Mouse (Mus musculus) activated CD4-positive, CD25-positive, alpha-beta regulatory T cell, adult 4 months (primary cell): ENCODE measurements around the gene Obox3. TPM values are rescaled to one million over a fixed set of nuclear protein-coding genes. Genes with fewer than 3 reads are reported as not detected.
"Not testable (repeated sequence)": the region's sequence is repeated elsewhere in the genome, so short reads cannot be mapped to it uniquely, and the experiment has no call there.

Experiments
- ATAC-seq: one replicate; pipeline ENCODE4 v1.8.0; 2017
- polyA plus RNA-seq, 2 experiments: library from polyadenylated mRNA; unstranded; fragments of 100-300 nt; shearing (Covaris generic); gene quantifications; one replicate each; pipeline ENCODE4 v1.2.1; 2017

Obox3 gene
- not detected for polyA plus RNA-seq

- not testable (repeated sequence) for ATAC-seq
Measured at GRCm38 (mm10) chr7:15639802-15640201, at the start of gene Obox3. Gene Obox3, minus strand, starts transcription at chr7:15639902.

DNA sequence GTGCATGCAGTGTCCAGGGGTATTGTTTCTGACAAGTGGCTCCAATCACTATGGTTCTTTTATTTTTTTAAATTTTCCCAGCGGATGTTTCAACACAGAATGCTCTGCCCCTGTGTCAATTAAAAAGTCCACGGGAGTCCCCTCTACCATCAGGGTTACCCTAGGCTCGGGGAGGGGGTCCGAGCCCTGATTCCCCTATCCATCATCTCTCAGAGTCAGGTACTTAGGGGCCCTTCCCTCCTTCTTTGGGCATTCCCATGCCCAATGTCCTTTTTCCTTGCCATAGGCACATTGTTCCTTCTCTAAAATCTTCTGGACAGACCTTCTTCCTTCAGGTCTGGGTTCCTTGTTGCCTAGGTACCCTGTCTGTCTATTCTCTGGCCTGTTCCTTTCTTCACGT lies 130.3 kb downstream of the Obox3 start:
- not testable (repeated sequence) for ATAC-seq

Other genes with a start within 250 kb of the Obox3 start
- gene Obox5, start 110.2 kb upstream of the Obox3 start, polyA plus RNA-seq: not detected
- gene Obox6, start 199.8 kb upstream of the Obox3 start, polyA plus RNA-seq: not detected
- not detected for gene Crx, start 240.1 kb upstream of the Obox3 start, polyA plus RNA-seq
- gene Crxos, start 242.7 kb upstream of the Obox3 start, polyA plus RNA-seq: not detected